Mouse (Mus musculus) frontal cortex, postnatal 25 days (tissue): ENCODE results near the gene 4932438H23Rik.
A peak's percentile ranks its signal among the peaks of the same experiment; 100 is the strongest.
"Not testable (repeated sequence)": the region's sequence is repeated elsewhere in the genome, so short reads cannot be mapped to it uniquely, and the experiment has no call there.

Source experiments
- DNase-seq, 2 experiments: peaks; one replicate each; pipeline ENCODE4 v3.0.0; 2022; ENCODE audit warnings: low spot score in 2 of 2

The 4932438H23Rik gene

DNA sequence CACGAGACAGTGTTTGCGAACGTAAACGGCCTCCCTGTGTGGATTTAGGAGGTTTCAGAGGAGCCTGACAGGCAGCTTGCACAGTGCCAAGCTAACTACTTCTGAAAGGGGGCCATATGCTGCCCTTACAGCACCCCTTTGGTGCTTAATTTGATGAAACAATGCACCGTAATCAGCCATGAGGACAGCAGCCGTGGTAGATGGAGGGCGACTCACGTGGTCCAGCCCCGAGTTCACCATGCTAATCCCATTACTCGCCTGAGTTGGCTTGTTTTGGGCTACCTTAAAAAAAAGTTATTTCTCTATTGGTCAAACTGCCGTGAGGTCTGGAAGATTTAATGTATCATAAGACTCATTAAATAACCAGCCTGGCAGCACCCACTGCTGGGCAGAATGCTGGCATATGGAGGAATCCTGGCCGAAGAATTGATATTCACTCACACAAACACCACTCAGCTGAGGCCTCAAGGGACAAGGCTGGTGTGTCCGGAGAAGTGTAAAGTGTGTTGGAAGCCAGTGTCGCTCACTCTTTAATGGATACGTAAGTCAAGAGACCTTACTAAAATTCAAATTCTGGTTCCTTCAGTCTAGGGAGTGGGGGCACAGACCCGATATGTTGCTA, 4.6 kb upstream of the 4932438H23Rik start:
- no peak for DNase-seq

DNA sequence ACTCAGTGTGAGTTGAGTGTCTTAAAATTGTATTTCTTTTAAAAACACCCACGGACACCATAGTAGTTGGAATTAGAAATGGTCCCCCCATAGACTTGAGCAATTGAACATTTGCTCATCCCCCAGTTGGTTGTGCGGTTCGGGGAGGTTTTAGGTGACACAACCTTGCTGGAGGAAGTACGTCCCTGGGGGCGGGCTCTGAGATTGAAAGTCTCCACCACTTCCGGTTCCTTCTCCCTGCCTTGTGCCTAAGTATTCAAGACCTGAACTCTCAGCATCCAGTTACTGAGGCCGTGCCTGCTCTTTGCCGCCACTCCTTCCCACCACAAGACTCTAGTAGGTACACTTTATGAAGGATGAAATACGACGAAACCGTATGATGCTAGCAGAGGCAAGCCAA, 2.9 kb upstream of the 4932438H23Rik start:
- no peak for DNase-seq

DNA sequence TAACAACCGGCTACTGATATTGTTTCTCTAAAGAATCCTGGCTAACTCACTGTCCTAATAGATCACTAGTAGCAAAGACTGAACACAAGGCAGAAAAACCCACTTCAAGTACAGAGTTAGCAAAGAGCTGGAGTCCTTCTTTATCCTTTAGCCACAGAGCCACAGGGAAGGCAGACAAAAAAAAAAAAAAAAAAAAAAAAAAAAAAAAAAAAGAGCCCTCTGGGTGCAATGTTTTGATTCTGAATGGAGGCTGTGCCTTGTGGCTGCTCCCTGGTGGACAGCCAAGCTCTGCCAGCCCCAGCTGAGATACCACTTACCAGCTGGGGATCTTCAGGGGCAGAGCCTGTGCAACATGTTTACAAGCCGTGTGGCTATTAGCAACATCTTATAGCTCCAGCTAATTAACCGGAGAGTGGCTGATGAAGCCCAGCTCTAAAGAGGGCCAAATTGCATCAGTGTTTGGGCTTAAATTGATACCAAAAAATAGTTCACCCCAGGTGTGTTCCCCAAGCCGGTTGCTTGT, 2.1 kb upstream of the 4932438H23Rik start:
- no peak for DNase-seq

DNA sequence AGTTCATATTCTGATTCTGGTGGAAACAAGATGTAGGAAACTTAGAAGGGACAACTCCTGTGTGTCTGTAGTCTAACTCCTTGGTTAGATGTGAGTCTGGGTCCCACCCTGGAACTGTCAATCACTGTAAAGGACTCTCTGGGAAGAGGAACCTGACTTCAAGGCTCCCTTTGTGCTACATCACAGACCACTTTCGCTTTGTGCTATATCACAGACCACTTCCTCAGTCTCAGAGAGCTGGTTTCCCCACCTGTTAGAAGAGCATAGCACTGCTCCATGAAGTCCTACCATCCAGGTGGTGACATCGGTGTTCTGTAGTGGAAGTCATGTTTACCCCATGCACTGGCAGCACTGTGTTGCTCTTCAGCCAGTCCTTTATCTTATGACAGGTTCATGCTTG, 1.1 kb upstream of the 4932438H23Rik start:
- DNase-seq: no peak

DNA sequence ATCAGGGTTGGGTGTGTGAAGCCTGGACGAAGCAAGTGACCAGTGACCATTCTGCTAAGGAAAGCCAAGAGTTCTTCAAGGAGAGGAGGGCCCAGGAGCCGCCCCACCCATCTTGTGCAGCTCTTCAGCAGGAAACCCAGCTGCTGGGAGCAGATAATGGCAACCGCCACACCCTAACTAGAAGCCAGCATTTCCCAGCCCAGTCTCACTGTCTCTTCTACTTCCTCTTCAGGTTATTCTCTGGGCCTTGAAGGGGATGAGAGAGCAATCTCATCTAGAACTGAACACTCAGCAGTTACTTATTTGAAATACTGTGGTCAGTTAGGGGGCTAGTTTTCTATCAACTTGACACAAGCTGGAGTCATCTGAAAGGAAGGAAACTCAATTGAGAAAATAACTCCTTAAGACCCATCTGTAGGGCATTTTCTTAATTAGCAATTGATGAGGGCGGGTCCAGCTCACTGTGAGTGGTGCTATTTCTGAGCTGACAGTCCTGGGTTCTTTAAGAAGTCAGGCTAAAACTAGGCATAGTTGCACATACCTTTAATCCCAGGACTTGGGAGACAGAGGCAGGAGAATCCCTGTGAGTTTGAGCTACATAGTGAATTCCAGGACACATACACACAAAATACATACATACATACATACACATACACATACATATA, 8.1 kb downstream of the 4932438H23Rik start:
- no peak for DNase-seq

DNA sequence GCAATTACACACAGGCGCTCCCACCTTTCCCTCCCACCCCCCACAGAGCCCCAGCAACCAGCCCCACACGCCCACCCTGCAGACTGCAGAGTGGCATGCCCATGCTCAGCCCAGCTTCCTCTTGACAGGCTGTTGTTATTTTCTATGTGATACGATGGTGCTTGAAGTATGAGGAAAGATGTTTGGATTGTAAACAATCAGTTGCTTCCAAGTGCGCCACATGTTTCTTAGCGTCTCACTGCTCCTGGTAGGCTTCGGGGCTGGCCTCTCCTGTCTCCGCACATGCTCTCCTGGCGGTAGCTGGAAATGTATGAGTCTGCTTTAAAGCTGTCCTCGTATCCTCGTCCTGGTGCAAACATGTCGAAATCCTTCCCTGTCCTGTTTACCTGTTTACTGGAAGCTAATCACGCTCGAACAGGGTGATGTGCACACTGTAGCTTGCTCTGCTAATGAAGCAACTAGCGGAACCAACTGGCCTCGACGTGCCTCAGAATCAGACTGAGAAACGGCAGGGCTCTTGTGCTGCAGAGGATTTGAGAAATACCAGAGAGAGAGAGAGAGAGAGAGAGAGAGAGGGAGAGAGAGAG, 9.6 kb downstream of the 4932438H23Rik start:
- no peak for DNase-seq

DNA sequence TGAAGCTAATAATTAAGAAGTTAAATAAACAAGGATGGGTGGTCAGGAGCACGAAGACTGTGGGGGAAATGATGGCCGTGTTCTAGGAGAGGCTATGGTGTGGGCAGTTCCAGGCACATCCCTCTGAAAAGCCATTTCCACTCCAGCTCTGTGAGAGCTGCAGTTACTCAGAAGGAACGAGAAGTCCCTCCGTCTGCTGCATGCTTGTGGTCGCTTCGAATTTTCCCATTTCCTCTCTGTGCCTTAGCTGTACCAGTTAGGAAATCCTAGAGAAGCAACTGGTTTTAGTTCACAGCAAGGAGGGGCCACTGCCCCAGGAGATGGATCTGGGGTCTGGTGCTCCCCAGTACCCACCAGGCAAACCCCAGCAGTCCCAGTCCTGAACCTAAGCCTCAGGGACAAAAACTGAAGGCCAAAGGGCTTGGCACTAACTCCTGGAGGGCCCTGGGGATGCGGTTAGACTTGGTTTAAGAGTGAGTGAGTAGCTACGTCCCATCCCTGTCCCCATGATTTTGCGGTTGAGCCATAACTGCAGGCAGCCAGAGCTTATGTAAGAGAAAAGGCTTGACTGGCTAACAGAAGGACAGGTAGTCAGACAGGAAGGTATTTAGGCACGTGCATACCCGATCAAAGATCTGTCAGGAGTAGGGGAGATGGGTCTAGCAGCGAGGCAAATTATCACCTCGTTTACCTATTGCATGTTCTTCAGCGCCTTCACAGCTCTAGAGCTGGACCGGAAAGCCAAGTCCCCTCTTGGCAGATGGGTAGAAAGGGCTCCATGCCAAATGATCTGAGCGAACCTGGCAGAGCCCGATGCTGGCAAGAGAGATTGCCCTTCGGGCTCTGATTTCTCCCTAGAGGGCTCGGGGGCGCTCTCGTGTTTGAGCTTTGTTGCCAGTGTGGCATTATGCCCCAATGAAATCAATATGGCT, 10.3 kb downstream of the 4932438H23Rik start:
- no peak for DNase-seq

DNA sequence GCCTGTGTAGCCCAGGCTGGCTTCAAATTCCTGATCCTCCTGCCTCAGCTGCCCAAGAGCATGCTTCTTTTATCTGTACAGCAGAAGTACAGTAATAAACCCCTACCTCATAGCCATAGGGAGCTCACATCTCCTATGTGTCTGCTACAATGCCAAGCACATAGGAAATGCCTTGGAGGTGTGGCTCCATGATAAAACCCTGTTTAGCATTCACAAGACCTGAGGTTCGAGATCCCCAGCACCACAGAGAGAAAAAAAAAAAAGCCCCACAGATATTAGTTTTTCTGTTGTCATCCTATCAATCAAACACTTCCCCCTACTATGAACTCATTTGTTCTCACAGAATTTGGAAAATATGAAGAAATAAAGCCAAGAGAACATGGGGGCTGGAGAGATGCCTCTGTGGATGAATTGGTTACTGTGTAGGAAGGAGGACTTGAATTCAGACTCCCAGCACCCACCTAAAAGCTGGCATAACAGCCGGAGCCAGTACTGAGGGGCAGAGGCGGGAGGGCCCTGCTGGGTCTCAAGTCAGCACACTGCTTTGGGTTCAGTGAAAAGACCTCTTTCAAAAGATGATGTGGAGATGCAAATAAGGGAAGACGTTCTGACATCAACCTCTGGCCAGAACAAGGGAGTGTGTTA, 11.8 kb downstream of the 4932438H23Rik start:
- no peak for DNase-seq

DNA sequence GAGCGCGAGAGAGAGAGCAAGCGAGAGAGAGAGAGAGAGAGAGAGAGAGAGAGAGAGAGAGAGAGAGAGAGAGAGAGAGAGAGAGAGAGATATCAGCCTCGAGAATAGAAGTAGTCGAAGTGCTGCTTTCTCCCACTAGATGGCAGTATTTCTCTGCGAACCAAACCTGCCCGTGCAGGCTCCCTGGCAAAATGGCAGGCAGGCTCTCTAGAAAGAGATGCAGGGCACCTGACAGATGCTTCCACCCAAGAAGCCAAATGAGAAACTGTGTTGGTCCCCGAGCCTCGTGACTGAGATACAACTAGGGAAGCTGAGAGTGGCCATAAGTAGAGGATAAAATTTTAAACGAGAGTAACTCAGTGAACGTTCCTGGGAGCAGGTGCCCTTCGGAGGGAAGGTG, 13.4 kb downstream of the 4932438H23Rik start:
- DNase-seq: peak; percentile 40 to 62

DNA sequence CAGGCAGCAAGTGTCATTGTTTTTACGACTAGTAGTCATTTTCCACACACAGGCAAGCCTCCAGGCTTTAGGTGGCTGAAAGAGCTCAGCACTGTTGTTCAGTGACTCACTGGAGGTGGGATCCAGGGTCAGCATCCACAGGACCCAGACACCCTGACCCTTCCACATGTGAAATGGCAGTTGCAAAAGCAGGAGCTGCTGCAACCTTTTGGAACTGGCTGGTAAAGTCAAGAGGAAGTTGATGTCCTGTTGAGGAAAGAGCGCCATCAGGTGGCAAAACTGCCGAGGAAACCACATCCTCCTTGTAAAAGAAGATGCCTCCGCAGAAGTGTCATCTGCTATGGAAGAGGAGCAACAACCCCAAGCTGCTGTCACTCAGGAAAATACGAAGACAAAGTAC, 18.7 kb downstream of the 4932438H23Rik start:
- no peak for DNase-seq

DNA sequence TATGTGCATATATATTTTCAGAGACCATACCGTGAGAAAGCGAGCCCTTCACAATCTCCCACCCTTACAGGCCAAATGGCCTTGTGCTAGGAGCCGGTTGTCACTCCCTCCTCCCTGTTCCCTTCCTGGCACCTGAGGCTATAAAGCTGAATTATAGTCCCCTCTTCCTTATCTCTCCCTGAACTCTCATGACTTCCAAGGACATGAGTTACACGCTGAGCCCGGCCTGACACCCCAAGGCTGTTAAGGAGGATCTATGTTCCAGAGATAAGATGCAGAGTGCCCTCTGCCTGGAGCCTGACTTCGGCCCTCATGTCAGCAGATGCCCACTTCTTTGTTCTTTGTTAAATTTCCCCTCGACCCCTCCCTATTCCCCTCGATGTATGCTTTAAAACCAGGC, 19.5 kb downstream of the 4932438H23Rik start:
- DNase-seq: not testable (repeated sequence)

DNA sequence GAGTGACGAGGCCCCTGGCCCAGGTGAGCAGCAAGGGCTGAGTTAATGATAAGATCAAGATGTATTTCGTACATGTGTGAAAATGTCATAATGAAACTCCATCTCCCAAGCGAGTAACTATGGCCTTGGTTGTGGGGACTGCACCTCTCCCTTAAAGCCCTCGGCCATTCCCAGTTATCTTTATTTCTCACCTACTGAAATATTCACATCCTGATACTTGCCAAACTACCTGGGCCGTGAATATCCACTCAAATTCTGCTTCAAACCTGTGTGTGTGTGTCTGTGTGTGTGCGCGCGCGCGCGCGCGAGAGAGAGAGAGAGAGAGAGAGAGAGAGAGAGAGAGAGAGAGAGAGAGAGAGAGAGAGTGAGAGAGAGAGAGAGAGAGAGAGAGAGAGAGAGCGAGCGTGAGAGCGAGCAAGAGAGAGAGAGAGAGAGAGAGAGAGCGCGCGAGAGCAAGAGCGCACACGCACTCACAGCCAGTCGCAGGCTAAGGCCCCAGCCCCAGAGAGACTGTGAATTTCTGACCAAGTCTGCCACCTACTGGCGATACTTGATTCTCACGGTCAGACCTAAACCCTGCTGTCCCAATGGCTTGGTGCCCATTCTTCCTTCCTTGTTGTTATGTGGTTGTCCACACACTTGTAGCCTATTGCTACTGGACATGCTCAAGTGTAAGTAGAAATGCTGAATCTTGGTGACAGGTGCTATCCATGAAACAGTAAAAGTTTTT, 21.6 kb downstream of the 4932438H23Rik start:
- DNase-seq: peak; percentile 72 to 86

DNA sequence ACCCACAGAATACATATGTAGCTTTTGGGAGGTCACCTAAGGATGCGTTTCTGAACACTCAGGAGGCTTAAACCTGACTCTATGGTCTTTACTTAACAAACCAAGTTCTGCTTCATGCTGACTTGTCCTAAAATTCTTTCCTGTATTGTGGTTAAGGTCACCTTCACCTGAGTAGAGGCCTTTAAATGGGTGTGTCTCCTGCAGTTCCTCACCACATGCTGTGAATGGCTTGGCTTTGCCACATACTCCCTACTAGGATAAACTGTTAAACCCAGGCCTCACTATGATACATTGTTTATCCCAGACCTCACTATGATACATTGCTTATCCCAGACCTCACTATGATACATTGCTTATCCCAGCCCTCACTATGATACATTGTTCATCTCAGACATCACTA, 22.7 kb downstream of the 4932438H23Rik start:
- no peak for DNase-seq

DNA sequence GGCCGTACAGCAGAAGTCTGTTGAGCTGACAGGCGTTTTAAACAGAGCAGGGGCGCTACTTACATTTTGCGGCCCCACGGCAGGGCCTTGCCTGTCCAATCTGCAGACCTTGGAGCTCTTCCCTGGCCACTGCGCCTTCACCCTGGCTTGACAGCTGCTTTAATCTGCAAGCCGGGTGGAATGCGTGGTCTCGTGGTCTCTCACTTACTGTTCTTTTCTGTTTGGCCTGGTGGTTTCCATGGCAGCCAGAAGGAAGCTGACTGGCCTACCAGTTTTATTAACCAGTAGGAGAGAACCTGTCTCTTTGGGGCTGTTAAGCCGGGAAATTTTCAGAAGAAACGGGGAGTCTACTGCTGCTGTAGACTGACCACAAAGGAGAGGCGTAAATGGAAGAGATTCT, 26.0 kb downstream of the 4932438H23Rik start:
- no peak for DNase-seq

DNA sequence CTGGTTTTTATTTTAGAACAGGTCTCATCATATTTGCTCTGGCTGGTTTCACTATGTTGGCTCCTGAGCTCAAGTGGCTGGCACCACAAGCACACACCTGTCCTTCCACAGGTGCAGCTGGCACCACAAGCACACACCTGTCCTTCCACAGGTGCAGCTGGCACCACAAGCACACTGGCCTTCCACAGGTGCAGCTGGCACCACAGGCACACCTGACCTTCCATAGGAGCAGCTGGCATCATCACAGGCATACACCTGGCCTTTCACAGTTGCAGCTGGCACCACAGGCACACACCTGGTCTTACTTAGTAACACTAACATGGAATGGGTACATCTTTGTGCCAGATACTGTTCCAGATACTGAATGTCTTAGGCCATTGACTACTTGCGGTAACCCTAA, 27.8 kb downstream of the 4932438H23Rik start:
- DNase-seq: no peak

DNA sequence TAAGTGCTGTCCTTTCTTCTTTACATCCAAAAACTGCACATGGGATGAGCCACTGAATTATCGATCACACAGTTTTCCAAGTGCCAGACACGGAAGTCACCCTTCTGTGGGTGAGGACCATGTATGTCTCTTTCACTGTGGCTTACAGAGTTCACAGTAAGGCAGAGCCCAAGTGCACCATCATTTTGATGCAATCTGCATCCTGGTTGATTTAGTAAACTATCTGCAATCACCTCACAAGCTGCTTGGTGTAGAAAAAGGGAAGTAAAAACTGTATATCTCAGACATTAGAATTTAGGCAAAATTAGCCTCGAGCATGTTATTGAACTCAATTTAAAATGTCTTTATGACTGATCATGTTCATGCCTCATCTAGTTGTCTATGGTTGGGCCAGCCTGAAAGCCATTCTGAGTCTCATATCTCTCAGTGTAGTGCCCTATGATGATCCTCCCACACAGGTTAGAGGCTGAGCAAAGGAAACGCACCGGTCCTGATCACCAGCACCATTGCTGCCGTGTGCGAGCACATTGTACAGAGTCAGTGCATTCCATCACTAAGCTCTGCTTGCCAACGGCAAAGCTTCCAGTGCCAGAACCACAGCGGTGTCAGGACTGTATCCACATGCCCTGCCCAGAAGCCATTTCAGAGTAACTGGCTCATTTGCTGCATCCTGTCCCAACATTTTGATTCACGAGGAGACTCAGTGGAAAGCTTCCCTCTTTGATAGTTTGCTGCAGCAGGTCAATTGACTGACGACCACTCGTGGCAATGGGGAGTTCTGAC, 30.1 kb downstream of the 4932438H23Rik start:
- DNase-seq: no peak

DNA sequence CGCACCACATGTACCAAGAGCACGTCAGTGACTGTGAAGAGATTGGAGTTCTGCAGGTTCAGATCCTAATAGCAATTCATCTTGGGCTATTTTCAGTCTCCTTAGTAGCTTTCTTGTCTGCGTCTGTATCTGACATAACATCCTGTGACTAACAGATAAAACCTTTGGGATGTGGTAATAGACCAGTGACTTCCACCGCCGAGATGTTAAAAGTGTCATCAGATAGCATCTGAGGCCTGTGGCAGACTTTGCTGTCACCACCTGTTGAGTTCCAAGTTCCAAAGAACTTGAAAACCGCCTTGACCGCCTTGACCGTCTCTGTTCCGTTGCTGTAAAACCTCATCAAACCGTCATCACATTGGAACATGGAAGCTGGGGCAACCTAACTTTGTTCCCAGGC, 31.1 kb downstream of the 4932438H23Rik start:
- DNase-seq: no peak

DNA sequence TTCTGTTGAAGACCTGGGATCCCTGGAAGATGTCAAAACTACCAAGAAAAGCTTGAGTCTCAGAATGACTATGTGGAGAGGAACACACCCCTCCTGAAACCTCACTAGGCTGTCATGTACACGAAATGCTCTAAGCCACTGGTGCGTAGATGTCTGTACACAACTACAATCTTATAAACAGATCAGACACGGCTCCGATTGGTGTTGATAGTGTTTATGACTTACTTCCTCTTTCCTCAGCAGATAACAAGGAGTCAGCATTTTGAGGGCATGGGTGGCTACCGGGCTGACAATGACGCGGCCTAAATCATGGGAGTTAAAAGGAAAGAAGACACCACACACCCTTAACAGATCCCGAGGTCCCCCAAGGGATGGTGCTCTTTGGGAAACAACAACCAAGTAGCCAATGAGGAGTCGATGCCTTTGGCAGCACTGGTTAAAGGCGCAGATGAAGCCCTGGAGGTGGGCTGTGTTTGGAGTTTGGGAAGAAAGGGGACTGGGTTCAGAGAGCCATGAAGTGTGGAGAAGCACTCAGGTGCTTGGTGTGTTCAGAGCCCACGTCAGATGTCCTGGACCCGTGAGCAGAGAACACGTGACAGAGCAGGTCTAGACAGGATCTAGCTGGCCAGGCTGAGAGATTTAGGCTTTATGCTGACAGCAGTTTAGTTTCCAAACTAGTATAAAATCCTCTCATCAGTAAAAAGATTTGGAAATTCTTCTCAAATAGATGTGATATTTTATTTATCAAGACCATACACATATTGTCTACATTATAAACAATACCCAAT, 33.2 kb downstream of the 4932438H23Rik start:
- DNase-seq: no peak

DNA sequence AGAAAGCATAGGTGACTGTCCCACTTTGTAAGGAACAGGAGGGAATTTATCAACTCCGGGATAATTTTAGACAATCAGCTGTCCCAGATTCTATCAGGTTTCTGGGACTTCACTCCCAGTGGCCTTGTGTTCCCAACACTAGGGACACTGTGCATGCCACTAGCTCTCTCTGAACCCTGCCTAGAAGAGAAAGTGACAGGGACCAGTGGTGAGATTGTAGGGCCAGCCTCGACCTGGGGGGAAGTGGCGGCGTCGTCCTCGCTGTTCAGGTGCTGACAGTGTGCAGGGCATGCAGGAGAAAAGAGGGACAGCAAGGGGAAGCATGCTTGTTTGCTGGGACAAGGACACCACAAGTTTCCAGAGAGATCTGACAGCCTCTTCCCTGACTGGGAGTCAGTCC, 37.2 kb downstream of the 4932438H23Rik start:
- DNase-seq: no peak
